Mouse (Mus musculus) E14TG2a.4 (cell line): ENCODE results near the gene Gng11.

Experiments
- CTCF ChIP-seq: conservative IDR thresholded peaks from 2 replicates; pipeline ENCODE4 v1.5.1; 2014; ENCODE audit warnings: low read length
- NANOG ChIP-seq: IDR thresholded peaks from 2 replicates; pipeline ENCODE4 v1.6.1; 2014; ENCODE audit warnings: borderline replicate concordance, low read length, mixed read lengths

DNA sequence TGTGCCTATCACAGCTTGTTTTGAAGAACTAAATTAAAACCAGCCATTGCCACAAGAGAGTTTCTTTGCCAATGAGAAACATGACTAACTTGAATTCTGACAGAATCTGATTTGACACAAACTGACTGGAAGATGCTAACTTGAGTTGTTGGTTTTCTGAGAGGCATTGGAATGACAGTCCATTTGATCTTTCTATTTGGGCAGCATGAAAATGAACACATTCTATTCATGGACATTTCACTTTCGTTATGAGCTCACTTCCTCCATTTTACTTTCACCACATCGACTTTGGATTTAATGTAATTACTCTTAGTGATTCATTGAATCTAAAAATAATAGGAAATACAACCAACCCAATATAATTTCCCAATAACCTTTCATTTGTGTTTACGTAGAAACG lies 50.7 kb downstream of the Gng11 start:
- no peak for TF ChIP-seq CTCF
- no peak for TF ChIP-seq NANOG
